Mouse (Mus musculus) ZHBTc4 (cell line): Measurements from ENCODE around the gene Sox15.
A peak's percentile ranks its signal among the peaks of the same experiment; 100 is the strongest.
"Not testable (repeated sequence)": the region's sequence is repeated elsewhere in the genome, so short reads cannot be mapped to it uniquely, and the experiment has no call there.

Source experiments
- DNase-seq: peaks from one replicate; pipeline ENCODE4 v3.0.0-alpha.2; 2011; ENCODE audit warnings: low read depth, low spot score

The Sox15 gene

GRCm38 (mm10) chr11:69655264-69656064, at the start of gene Sox15:
Gene Sox15 (plus strand): TSS chr11:69655314.
- DNase-seq, result peak; percentile 93

GRCm38 (mm10) chr11:69605726-69606490, 49.2 kb upstream of the Sox15 start, which contains the start of gene Atp1b2:
Gene Atp1b2 (minus strand): TSS chr11:69605942.
- peak; percentile 92 for DNase-seq

GRCm38 (mm10) chr11:69606491-69606795, 48.7 kb upstream of the Sox15 start:
- no peak for DNase-seq

- DNase-seq, result no peak
Observed at GRCm38 (mm10) chr11:69606832-69607231, 48.3 kb upstream of the Sox15 start.

GRCm38 (mm10) chr11:69608525-69608924, 46.6 kb upstream of the Sox15 start:
- no peak for DNase-seq

GRCm38 (mm10) chr11:69609416-69609815, 45.7 kb upstream of the Sox15 start:
- DNase-seq, result no peak

- DNase-seq, result no peak
Observed at GRCm38 (mm10) chr11:69610899-69611298, 44.2 kb upstream of the Sox15 start.

- DNase-seq, result peak; percentile 89
Observed at GRCm38 (mm10) chr11:69613553-69614256, 41.4 kb upstream of the Sox15 start.

- DNase-seq, result peak; percentile 12
Observed at GRCm38 (mm10) chr11:69614257-69614588, 40.9 kb upstream of the Sox15 start.

GRCm38 (mm10) chr11:69616781-69617180, 38.3 kb upstream of the Sox15 start:
- no peak for DNase-seq

- DNase-seq, result no peak
Observed at GRCm38 (mm10) chr11:69617805-69618204, 37.3 kb upstream of the Sox15 start, which contains the start of gene Shbg. Gene Shbg (minus strand): TSS chr11:69617905.

- no peak for DNase-seq
Observed at GRCm38 (mm10) chr11:69620394-69621081, 34.6 kb upstream of the Sox15 start.

GRCm38 (mm10) chr11:69621571-69622268, 33.4 kb upstream of the Sox15 start, which contains the start of gene Sat2:
Gene Sat2 (plus strand): TSS chr11:69622024.
- no peak for DNase-seq

GRCm38 (mm10) chr11:69622406-69622805, 32.7 kb upstream of the Sox15 start:
- no peak for DNase-seq

- peak; percentile 43 for DNase-seq
Observed at GRCm38 (mm10) chr11:69623006-69623405, 32.1 kb upstream of the Sox15 start.

- DNase-seq, result not testable (repeated sequence)
Observed at GRCm38 (mm10) chr11:69624339-69624738, 30.8 kb upstream of the Sox15 start.

- DNase-seq, result peak; percentile 90
Observed at GRCm38 (mm10) chr11:69628286-69628685, 26.8 kb upstream of the Sox15 start.

GRCm38 (mm10) chr11:69629802-69630201, 25.3 kb upstream of the Sox15 start:
- peak; percentile 72 for DNase-seq

GRCm38 (mm10) chr11:69632284-69633089, 22.6 kb upstream of the Sox15 start, which contains the start of gene Fxr2:
Gene Fxr2 (plus strand): TSS chr11:69632990.
- DNase-seq, result peak; percentile 100
